Mouse (Mus musculus) R1 (cell line): ENCODE measurements around the gene Idh1.
"Not testable (repeated sequence)": the region's sequence is repeated elsewhere in the genome, so short reads cannot be mapped to it uniquely, and the experiment has no call there.

Experiments used
- DNase-seq: peaks from one replicate; pipeline ENCODE4 v3.0.0-alpha.2; 2018; ENCODE audit warnings: low read depth, low spot score

The Idh1 gene

GRCm38 (mm10) chr1:65186287-65187073 is at the start of gene Idh1, which contains the start of gene Pikfyve:
Gene Idh1 (minus strand): TSS chr1:65186500.
Gene Pikfyve (plus strand): TSS chr1:65186683.
- DNase-seq = peak; percentile 98

DNA sequence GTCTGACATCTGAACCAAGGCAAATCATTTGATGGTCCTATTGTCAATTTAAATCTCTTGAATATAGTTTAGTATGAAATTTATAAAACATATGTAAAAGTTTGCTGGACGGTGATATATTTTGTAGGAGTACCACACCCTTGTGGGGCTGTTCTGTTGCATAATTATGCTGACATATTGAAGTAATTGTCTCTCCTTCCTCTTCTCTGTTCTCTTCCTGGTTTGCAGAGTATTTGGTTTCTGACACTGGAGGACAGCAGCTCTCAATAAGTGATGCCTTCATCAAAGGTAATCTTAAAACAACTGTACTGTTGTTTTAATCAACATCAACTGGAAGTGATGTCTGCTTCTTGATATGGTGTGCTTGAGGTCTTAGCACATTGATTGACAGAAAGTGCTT is 44.3 kb upstream of the Idh1 start:
- DNase-seq = no peak

GRCm38 (mm10) chr1:65229768-65230167 is 43.5 kb upstream of the Idh1 start:
- not testable (repeated sequence) for DNase-seq

- DNase-seq = no peak
Observed at GRCm38 (mm10) chr1:65227681-65228080, 41.4 kb upstream of the Idh1 start.

DNA sequence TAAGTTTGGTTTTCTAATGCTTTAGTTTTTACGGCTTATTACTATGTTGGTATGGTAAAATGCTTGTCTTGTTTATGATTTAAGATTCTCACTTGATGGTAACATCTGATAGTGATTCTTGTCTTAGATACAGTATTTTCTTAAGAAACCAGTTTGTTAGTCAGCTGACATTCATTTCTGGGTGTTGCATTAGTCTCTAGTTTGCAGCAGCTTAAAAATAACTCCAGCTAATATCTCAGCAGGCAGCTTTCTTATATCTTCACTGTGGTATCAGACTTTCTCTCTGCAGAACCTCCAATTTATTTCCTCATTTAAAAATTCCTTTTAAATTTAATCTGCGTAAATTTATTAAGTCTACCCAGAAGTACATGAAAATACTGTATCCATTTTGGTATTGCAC is 37.4 kb upstream of the Idh1 start:
- no peak for DNase-seq

GRCm38 (mm10) chr1:65217972-65218371 is 31.7 kb upstream of the Idh1 start:
- DNase-seq = no peak

DNA sequence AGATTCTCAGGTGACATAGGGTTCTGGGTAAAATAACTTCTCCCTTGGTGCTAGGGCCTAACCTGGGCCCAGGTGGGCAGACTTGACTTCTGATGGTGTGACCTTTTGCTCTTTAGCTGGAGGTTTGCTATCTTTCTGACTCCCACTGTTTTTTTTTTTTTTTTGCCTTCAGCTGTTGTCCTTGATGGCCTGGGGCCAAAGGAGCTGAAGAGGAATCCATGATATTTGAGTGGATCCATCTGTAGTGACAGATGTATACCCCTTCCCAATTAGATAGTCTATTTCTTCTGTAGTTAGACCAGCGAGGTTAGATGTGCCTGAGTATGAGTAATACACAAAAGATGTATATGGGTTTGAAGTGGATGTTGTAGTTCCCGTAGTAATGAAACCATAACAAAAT is 31.3 kb upstream of the Idh1 start:
- no peak for DNase-seq

- peak; percentile 76 for DNase-seq
Observed at GRCm38 (mm10) chr1:65213214-65213613, 26.9 kb upstream of the Idh1 start.

DNA sequence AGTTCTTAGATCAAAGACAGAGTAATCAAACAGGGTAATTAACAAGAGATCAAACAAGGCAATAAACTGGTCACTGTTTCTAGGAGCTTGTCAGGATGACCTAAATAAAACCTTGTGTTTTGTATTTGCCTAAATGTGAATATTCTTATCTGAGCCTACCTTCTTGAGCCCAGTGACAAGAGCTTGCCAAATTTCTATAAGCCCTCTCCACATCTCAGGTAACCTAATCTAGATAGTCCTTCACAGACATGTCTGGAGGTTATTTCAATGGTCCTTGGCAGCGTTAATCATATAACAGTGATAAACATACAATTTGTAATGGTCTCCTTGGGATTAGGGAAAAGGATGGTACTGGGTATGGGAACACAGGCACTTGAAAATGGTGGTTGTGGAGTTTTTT is 18.0 kb upstream of the Idh1 start:
- DNase-seq = no peak

DNA sequence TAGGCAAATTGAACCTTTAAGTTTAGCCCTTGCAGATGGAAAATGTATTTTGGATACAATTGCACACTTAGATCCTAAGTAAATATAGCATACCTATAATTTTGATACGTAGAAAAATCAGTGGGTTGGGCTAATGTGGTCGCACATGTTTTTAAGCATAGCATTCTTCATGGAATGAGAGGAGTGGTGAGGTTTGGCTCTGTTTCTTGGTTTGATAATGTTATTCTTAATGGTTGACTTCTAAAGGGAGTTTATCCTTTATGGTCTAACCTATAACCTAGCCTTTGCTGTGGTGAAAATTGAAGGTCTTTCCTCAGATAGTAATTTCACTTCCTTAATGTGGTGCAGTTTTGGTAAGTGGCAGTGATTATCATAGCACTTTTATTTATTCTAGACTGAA is 12.6 kb upstream of the Idh1 start:
- DNase-seq = no peak

- no peak for DNase-seq
Observed at GRCm38 (mm10) chr1:65198425-65198824, 12.1 kb upstream of the Idh1 start.

- no peak for DNase-seq
Observed at GRCm38 (mm10) chr1:65193226-65193625, 6.9 kb upstream of the Idh1 start.

GRCm38 (mm10) chr1:65190172-65190571 is 3.9 kb upstream of the Idh1 start:
- DNase-seq = no peak

- DNase-seq = peak; percentile 44
Observed at GRCm38 (mm10) chr1:65187074-65187430, 752 bp upstream of the Idh1 start.

DNA sequence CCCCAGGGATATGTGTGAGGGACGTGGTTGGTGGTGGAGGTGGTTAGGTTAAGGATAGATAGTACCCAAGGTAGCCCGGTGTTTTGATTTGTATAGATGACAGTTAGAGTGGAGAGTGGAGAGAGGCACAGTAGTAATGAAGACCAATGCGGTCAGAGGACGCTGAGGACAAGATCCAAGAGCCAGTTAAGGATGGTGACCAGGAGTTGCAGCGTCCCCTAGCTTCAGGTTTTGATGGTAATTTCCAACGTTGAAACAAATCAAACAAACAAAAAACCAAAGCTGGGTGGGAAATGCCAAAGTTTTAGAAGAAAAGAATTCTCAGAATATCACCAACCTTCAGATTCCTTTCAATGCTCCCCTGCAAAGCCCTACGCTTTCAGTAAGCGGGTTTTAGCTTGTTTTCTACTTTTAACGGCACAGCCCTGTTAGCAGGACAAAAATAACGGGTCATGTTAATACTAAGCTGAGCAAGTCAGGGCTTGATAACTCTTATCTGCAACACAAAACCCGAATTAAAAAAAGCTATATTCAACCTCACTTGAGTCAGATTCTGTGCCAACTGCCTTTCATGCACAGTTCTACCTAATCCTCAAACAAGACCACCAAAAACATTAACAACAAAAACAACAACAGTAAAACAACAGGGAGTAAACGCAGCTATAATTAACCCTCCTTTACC is 635 bp downstream of the Idh1 start:
- peak; percentile 21 for DNase-seq

DNA sequence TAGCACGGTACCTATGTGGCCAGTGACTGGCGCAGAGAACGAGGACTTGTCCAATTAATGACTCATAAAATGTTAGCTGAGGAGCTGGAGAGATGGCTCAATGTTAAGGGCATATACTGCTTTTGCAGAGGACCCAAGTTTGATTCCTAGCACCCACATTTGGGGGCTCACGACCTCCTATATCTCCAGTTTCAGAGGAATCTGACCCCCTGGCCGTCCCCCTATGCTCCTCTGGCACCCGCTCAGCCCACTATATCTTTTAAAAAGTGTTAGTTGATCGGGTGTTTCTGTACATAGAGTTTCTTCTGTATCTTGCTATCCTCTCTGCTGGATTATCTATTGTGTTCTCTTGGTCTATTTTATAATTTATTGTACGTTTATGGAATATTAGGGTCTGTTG is 1.3 kb downstream of the Idh1 start:
- no peak for DNase-seq

- DNase-seq = no peak
Observed at GRCm38 (mm10) chr1:65183994-65184393, 2.3 kb downstream of the Idh1 start.

DNA sequence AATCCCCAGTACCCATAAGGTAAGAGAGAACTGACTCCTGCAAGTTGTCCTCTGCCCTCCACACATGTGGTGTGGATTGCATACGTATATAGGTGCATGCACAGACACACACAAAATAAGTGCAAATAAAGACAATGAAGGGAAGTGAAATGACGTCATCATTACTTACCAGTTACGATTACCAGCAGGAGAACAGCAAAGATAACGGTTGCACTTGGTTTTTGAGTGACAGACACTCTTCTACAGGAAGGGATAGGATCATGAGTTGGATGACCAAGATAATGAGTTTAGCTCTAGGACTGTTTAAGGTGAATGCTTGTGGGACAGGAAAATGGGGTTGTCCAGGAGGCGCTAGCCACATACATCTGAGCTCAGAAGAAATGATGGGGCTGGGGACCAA is 4.8 kb downstream of the Idh1 start:
- DNase-seq = no peak

GRCm38 (mm10) chr1:65179634-65180249 is 6.6 kb downstream of the Idh1 start:
- peak; percentile 81 for DNase-seq

- peak; percentile 98 for DNase-seq
Observed at GRCm38 (mm10) chr1:65178902-65179432, 7.3 kb downstream of the Idh1 start.

DNA sequence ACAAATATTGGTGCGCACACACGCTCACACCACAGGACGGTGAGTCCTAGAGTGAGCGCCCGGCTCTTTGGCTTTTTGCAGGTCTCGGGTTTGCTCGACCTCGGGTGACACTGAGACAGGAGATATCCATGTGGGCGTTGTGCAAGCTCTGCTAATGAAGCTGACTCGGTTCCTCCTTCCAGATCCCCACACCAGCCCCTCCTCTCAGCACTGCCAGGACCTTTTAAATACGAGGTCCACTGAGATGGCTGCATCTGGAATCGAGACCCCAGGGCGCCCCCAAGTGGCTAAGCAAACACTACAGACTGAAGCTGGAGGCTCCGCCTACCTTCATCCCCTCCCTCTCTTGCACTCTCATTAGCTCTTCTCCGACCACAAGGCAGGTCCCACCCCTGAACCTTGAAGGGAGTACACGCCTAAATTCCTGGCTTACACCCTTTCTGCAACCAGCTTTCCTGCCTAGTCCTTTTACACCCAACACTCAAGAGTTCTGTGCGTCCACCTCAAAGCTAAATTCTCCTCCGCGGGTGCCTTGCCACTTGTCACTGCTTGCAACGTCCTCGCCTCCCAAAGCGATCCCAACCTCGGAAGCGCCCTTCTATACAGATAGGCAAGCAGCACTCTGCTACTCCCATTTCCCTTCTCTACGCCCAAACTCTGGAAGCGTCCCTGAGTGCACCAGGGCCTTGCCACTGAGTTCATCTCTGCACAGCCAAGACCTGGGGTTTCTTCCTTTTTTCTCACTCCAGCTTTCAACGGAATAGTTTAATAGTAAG is 8.0 kb downstream of the Idh1 start:
- peak; percentile 98 for DNase-seq

DNA sequence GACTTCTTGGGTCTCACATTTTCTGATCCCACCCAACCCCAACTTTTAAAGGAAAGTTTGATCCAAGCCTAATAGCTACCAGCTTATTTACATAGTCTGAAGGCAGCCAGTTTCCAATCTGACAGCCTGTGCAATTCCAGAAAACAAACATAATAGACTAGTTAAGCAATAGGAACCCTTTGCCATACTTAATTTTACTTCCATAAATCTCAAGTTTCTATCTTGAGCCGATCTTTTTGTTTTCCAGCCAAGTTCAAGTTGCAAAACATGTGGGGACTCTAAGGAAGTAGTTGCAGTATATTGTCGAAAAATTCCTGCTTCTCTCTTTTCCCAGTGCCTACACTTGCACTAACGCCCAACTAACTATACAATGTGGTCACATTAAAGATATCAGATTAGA is 8.8 kb downstream of the Idh1 start:
- DNase-seq = no peak
